Mouse (Mus musculus): ENCODE results near the gene Upf1. TPM values are rescaled to one million over a fixed set of nuclear protein-coding genes. Genes with fewer than 3 reads are reported as not detected.

The Upf1 gene
- polyA plus RNA-seq, 1 experiment from 2014 or later, result 34.2 TPM

GRCm38 (mm10) chr8:70313399-70313798, 39.7 kb downstream of the Upf1 start:
- Histone ChIP-seq H3K4me3 (no peak overlapping the region), H3K9me3 (replicated peaks) (no peaks in the 10 kb centered on the region), H3K36me3 (peaks cover 46% of the 10 kb centered on the region), H3K4me2 (replicated peaks) (no peak overlapping the region), H3K4me1 (peaks cover 35% of the 10 kb centered on the region), H3K27me3 (no peaks in the 10 kb centered on the region), H3K9ac (no peak overlapping the region), H3K27ac (no peak overlapping the region)
- 95% methylated on average over 2 of the region's 2 CpGs for WGBS
- ATAC-seq (ENCODE audit: low FRiP score), result no peak

GRCm38 (mm10) chr8:70309311-70309710, 43.8 kb downstream of the Upf1 start:
- H3K27me3 ChIP-seq, result no peaks in the 10 kb centered on the region
- WGBS, result 30% methylated on average over 2 of the region's 2 CpGs
- peaks cover 84% of the 10 kb centered on the region for H3K36me3 ChIP-seq
- no peak overlapping the region for H3K9ac ChIP-seq
- no peaks in the 10 kb centered on the region for H3K4me1 ChIP-seq
- no peak overlapping the region for H3K4me2 ChIP-seq (replicated peaks)
- H3K9me3 ChIP-seq (replicated peaks), result no peaks in the 10 kb centered on the region
- H3K4me3 ChIP-seq, result no peak overlapping the region
- ATAC-seq (ENCODE audit: low FRiP score), result no peak
- H3K27ac ChIP-seq, result no peak overlapping the region

GRCm38 (mm10) chr8:70302901-70303300, 50.2 kb downstream of the Upf1 start:
- peak overlapping the region; percentile 62; the same call in 1 of the 2 replicates for H3K27ac ChIP-seq
- no peaks in the 10 kb centered on the region for H3K27me3 ChIP-seq
- peak overlapping the region; percentile 81 for H3K9ac ChIP-seq
- H3K4me2 ChIP-seq (replicated peaks), result peak overlapping the region; percentile 93
- peak overlapping the region; percentile 82 for H3K4me3 ChIP-seq
- no peaks in the 10 kb centered on the region for H3K9me3 ChIP-seq (replicated peaks)
- H3K36me3 ChIP-seq, result peaks cover 50% of the 10 kb centered on the region
- H3K4me1 ChIP-seq, result peaks cover 22% of the 10 kb centered on the region
- peak; percentile 41; the same call in 1 of the 2 replicates for ATAC-seq (ENCODE audit: low FRiP score)
- 4% methylated on average over 16 of the region's 16 CpGs for WGBS

- H3K9ac ChIP-seq, result peak within 1 kb of the TSS; percentile 81
- peak within 1 kb of the TSS; percentile 93 for H3K4me2 ChIP-seq (replicated peaks)
- H3K4me1 ChIP-seq, result peaks cover 22% of the 10 kb centered on the region
- peak within 1 kb of the TSS; percentile 62; the same call in 1 of the 2 replicates for H3K27ac ChIP-seq
- peak within 1 kb of the TSS; percentile 82 for H3K4me3 ChIP-seq
- H3K27me3 ChIP-seq, result no peaks in the 10 kb centered on the region
- under 1% methylated on average over 40 of the region's 40 CpGs for WGBS
- H3K36me3 ChIP-seq, result peaks cover 50% of the 10 kb centered on the region
- H3K9me3 ChIP-seq (replicated peaks), result no peaks in the 10 kb centered on the region
- peak; percentile 92 for ATAC-seq (ENCODE audit: low FRiP score)
These were observed 50.7 kb downstream of the Upf1 start, which contains the start of the genes Ddx49 and Cope for GRCm38 (mm10) chr8:70302358-70302890. TSS of gene Ddx49 (minus strand) at chr8:70302489. TSS of gene Cope (plus strand) at chr8:70302518.

GRCm38 (mm10) chr8:70300881-70301280, 52.2 kb downstream of the Upf1 start:
- H3K9me3 ChIP-seq (replicated peaks), result no peaks in the 10 kb centered on the region
- 82% methylated on average over 3 of the region's 3 CpGs for WGBS
- H3K4me2 ChIP-seq (replicated peaks), result 0 out of 2 replicates have a peak overlapping the region, but pooled peaks have one; percentile 93
- peaks cover 22% of the 10 kb centered on the region for H3K4me1 ChIP-seq
- H3K27ac ChIP-seq, result no peak overlapping the region
- ATAC-seq (ENCODE audit: low FRiP score), result no peak
- H3K36me3 ChIP-seq, result peaks cover 54% of the 10 kb centered on the region
- no peak overlapping the region for H3K9ac ChIP-seq
- H3K27me3 ChIP-seq, result no peaks in the 10 kb centered on the region
- no peak overlapping the region for H3K4me3 ChIP-seq

- Histone ChIP-seq H3K27ac (no peak overlapping the region), H3K9ac (no peak overlapping the region), H3K4me3 (no peak overlapping the region), H3K36me3 (peaks cover 91% of the 10 kb centered on the region), H3K4me2 (replicated peaks) (no peak overlapping the region), H3K27me3 (no peaks in the 10 kb centered on the region), H3K9me3 (replicated peaks) (no peaks in the 10 kb centered on the region), H3K4me1 (no peaks in the 10 kb centered on the region)
- WGBS, result 82% methylated on average over 5 of the region's 5 CpGs
- ATAC-seq (ENCODE audit: low FRiP score), result no peak
These were observed 59.1 kb downstream of the Upf1 start for GRCm38 (mm10) chr8:70293988-70294405.

GRCm38 (mm10) chr8:70286737-70287136, 66.3 kb downstream of the Upf1 start:
- Histone ChIP-seq H3K4me2 (replicated peaks) (no peak overlapping the region), H3K27ac (no peak overlapping the region), H3K9me3 (replicated peaks) (no peaks in the 10 kb centered on the region), H3K9ac (no peak overlapping the region), H3K4me3 (no peak overlapping the region), H3K36me3 (peaks cover 63% of the 10 kb centered on the region), H3K4me1 (peaks cover 18% of the 10 kb centered on the region), H3K27me3 (no peaks in the 10 kb centered on the region)
- WGBS, result 93% methylated on average over 8 of the region's 8 CpGs
- ATAC-seq (ENCODE audit: low FRiP score), result no peak

GRCm38 (mm10) chr8:70285304-70285703, 67.8 kb downstream of the Upf1 start:
- Histone ChIP-seq H3K9ac (no peak overlapping the region), H3K27ac (no peak overlapping the region), H3K36me3 (peaks cover 49% of the 10 kb centered on the region), H3K4me3 (no peak overlapping the region), H3K4me2 (replicated peaks) (no peak overlapping the region), H3K4me1 (peaks cover 18% of the 10 kb centered on the region), H3K27me3 (no peaks in the 10 kb centered on the region), H3K9me3 (replicated peaks) (no peaks in the 10 kb centered on the region)
- ATAC-seq (ENCODE audit: low FRiP score), result no peak
- 98% methylated on average over 15 of the region's 15 CpGs for WGBS

- WGBS, result 83% methylated on average over 5 of the region's 5 CpGs
- peak overlapping the region; percentile 89; the same call in 1 of the 2 replicates for H3K4me3 ChIP-seq
- ATAC-seq (ENCODE audit: low FRiP score), result no peak
These were observed 68.7 kb downstream of the Upf1 start for GRCm38 (mm10) chr8:70284421-70284820.

GRCm38 (mm10) chr8:70283136-70284077, 69.7 kb downstream of the Upf1 start:
- Histone ChIP-seq H3K27ac (peak overlapping the region; percentile 62), H3K4me1 (peaks cover 18% of the 10 kb centered on the region), H3K4me2 (replicated peaks) (peak overlapping the region; percentile 71), H3K4me3 (peak overlapping the region; percentile 89), H3K9ac (peak overlapping the region; percentile 92), H3K9me3 (replicated peaks) (no peaks in the 10 kb centered on the region), H3K27me3 (no peaks in the 10 kb centered on the region), H3K36me3 (peaks cover 34% of the 10 kb centered on the region)
- WGBS, result under 1% methylated on average over 55 of the region's 55 CpGs
- peak; percentile 63 for ATAC-seq (ENCODE audit: low FRiP score)

More at GRCm38 (mm10) chr8:70284421-70284820, 68.7 kb downstream of the Upf1 start:
- Histone ChIP-seq H3K9me3 (replicated peaks) (no peaks in the 10 kb centered on the region), H3K9ac (no peak overlapping the region), H3K36me3 (peaks cover 42% of the 10 kb centered on the region), H3K4me1 (peaks cover 18% of the 10 kb centered on the region), H3K27me3 (no peaks in the 10 kb centered on the region), H3K4me2 (replicated peaks) (peak overlapping the region; percentile 71), H3K27ac (no peak overlapping the region)

- H3K4me2 ChIP-seq (replicated peaks), result peak within 1 kb of the TSS; percentile 71
- no peaks in the 10 kb centered on the region for H3K9me3 ChIP-seq (replicated peaks)
- H3K4me3 ChIP-seq, result peak within 1 kb of the TSS; percentile 89
- H3K27me3 ChIP-seq, result no peaks in the 10 kb centered on the region
- peaks cover 18% of the 10 kb centered on the region for H3K4me1 ChIP-seq
- peak within 1 kb of the TSS; percentile 92 for H3K9ac ChIP-seq
- 2% methylated on average over 36 of the region's 36 CpGs for WGBS
- peak within 1 kb of the TSS; percentile 62 for H3K27ac ChIP-seq
- peak; percentile 86 for ATAC-seq (ENCODE audit: low FRiP score)
- peaks cover 27% of the 10 kb centered on the region for H3K36me3 ChIP-seq
These were observed 70.4 kb downstream of the Upf1 start, which contains the start of gene Homer3 for GRCm38 (mm10) chr8:70282603-70283135. TSS of gene Homer3 (plus strand) at chr8:70282827.

Data from hindbrain, embryonic 12.5 days (tissue).